Comparison of ENCODE assay signal across 8 mouse cellular contexts in the genomic region with DNA sequence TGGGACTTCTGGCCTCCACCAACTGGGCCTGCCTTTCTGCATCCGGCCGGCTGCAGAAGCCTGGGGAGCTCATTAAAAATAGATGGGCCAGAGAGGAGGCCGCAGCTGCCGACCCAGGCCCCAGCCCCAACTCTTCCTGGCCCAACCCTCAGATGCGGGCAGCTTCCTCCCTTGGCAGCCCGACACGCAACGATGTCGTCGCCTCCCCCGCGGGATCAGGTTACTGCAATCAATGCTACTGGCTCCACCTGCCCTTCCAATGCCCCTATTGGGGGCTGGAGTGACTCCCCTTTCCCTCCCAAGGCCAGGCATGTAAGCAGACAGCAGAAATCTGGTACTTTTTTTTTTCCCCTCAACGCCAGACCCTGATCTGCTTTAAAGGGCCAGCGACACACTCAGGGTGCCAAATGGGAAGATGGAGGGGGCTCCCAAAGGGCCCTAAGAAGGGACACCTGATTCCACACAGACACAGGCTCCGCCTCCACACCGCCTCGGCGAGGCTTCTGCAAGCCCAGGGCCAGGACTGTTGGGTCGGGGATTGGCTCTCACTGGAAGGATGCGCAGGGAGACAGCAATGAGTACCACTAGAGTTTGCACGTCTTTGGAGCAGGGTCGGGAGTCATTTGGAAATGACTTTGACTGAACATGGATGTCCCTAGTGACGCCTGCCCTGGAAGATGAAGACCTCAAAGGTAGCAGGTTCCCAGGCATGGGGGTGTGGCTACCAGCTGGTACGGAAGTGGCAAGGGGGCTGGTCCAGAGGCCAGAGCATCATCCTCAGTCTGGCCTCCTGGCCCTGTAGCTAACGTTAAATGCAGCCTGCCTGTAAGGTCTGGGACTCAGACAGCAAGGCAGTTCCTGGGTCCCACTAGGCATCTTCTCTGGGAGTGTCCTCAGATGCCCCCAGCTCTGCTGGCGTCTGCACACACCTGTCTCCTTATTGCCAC. TPM values are rescaled to one million over a fixed set of nuclear protein-coding genes. Genes with fewer than 3 reads are reported as not detected.
DNase-seq lines count a peak whose midpoint lies in the region; ATAC-seq and TF ChIP-seq lines count a peak whose summit lies in the region.

No protein-coding gene starts in this region.

- TF ChIP-seq EP300 in liver, postnatal 0 days (IDR thresholded peaks at IDR 0.05; ENCODE audit: low read depth), result no peak

- intact Hi-C loops in left cerebral cortex, adult 2 months (cut with DNase I), result no loop called here
- intact Hi-C loops in left cerebral cortex, postnatal 14 days (cut with DNase I), result loop anchor here (5.0 kb wide), 1 partner anchor 40 kb away; a partner anchor contains a TSS

- no peaks in the 10 kb centered on the region for H3K9me3 ChIP-seq in hindbrain, embryonic 11.5 days (ENCODE audit: control insufficient read depth, low read length)
- no peaks in the 10 kb centered on the region for H3K9me3 ChIP-seq in liver, postnatal 0 days (ENCODE audit: low read length)

- no peaks in the 10 kb centered on the region for H3K36me3 ChIP-seq in hindbrain, embryonic 11.5 days (ENCODE audit: control insufficient read depth, insufficient read depth, low read length)
- no peaks in the 10 kb centered on the region for H3K36me3 ChIP-seq in liver, postnatal 0 days (replicated peaks; ENCODE audit: insufficient read depth, low read length)

- H3K9ac ChIP-seq in hindbrain, embryonic 11.5 days (ENCODE audit: low read depth, low read length), result peak overlapping the region; percentile 54
- H3K9ac ChIP-seq in liver, postnatal 0 days (replicated peaks), result peak overlapping the region; percentile 40; the same call in 1 of the 2 replicates

- H3K4me3 ChIP-seq in left cerebral cortex, adult 2 months, result peak overlapping the region; percentile 44
- H3K4me3 ChIP-seq in hindbrain, embryonic 11.5 days (ENCODE audit: low read depth, low read length), result peak overlapping the region; percentile 32
- H3K4me3 ChIP-seq in liver, postnatal 0 days (ENCODE audit: low read depth, low read length), result peak overlapping the region; percentile 21

- WGBS in hindbrain, embryonic 11.5 days, result 4% methylated on average over 26 of the region's 26 CpGs
- WGBS in liver, postnatal 0 days (ENCODE audit: insufficient replicate concordance), result 8% methylated on average over 26 of the region's 26 CpGs

- no peaks in the 10 kb centered on the region for H3K27me3 ChIP-seq in hindbrain, embryonic 11.5 days (ENCODE audit: control insufficient read depth, insufficient read depth, low read length)
- peaks cover 39% of the 10 kb centered on the region for H3K27me3 ChIP-seq in liver, postnatal 0 days (ENCODE audit: insufficient read depth, low read length)

- no peak for DNase-seq in left cerebral cortex, adult 2 months (ENCODE audit: extremely low spot score in 1 of 2, low spot score in 2 of 2)
- no peak for DNase-seq in left cerebral cortex, postnatal 14 days (ENCODE audit: low spot score in 2 of 2)
- peak; percentile 90 for DNase-seq in embryo, embryonic 10.5 days (ENCODE audit: low spot score)
- peak; percentile 72 for DNase-seq in hindbrain, embryonic 11.5 days (ENCODE audit: low spot score)
- peak; percentile 69 for DNase-seq in liver, postnatal 0 days
- DNase-seq in frontal cortex, postnatal 25 days (ENCODE audit: low spot score in 2 of 2), result no peak
- no peak for DNase-seq in right cerebral cortex, adult 2 months (ENCODE audit: low spot score in 2 of 2)

- TF ChIP-seq CTCF in left cerebral cortex, adult 2 months (IDR thresholded peaks at IDR 0.05), result no peak
- TF ChIP-seq CTCF in liver, postnatal 0 days (IDR thresholded peaks at IDR 0.05; ENCODE audit: low read depth), result no peak

- H3K4me2 ChIP-seq in hindbrain, embryonic 11.5 days (replicated peaks; ENCODE audit: low read depth, low read length), result peak overlapping the region; percentile 49
- H3K4me2 ChIP-seq in liver, postnatal 0 days (ENCODE audit: low read depth, low read length), result peak overlapping the region; percentile 57

- peaks cover 41% of the 10 kb centered on the region for H3K4me1 ChIP-seq in hindbrain, embryonic 11.5 days (replicated peaks; ENCODE audit: control insufficient read depth, insufficient read depth, low read length)
- peaks cover 15% of the 10 kb centered on the region; the same call in 1 of the 2 replicates for H3K4me1 ChIP-seq in liver, postnatal 0 days (ENCODE audit: insufficient read depth)

- peak; percentile 9; the same call in 1 of the 2 replicates for ATAC-seq in hindbrain, embryonic 11.5 days (ENCODE audit: low FRiP score)
- peak; percentile 71 for ATAC-seq in liver, postnatal 0 days
- no peak for ATAC-seq in erythroid progenitor cell, adult 5-6 weeks (replicated peaks; ENCODE audit: low FRiP score, poor library complexity, severe bottlenecking)

- peak overlapping the region; percentile 90 for H3K27ac ChIP-seq in left cerebral cortex, adult 2 months
- peak overlapping the region; percentile 95 for H3K27ac ChIP-seq in hindbrain, embryonic 11.5 days (ENCODE audit: low read depth, low read length)
- H3K27ac ChIP-seq in liver, postnatal 0 days (ENCODE audit: low read depth), result 0 out of 2 replicates have a peak overlapping the region, but pooled peaks have one; percentile 5

RNA-seq across cellular contexts. Expression of a gene that starts 8.5 kb away (rescaled TPM):
- total RNA-seq in left cerebral cortex, adult 2 months (2021), result 100 to 1,000 TPM; 340 to 364 TPM
- total RNA-seq in left cerebral cortex, postnatal 14 days (2021), result 100 to 1,000 TPM; 392 to 397 TPM
- polyA plus RNA-seq in hindbrain, embryonic 11.5 days (2014; fragmentation: Nextera tagmentation; extraction: Ambion mirVana), result 33.3 and 39.0 TPM in 2 replicates
- 2.6 and 2.8 TPM in 2 replicates for polyA plus RNA-seq in liver, postnatal 0 days (2015; fragmentation: Nextera tagmentation; extraction: Ambion mirVana)
- total RNA-seq in erythroid progenitor cell, adult 5-6 weeks (2015; ENCODE audit: low replicate concordance), result not detected in 2 replicates
- total RNA-seq in erythroid progenitor cell, adult 5-6 weeks (2017; ENCODE audit: low replicate concordance), result 0.13 TPM in 1 of 2 replicates, not detected in the other

RNA-seq across cellular contexts. Expression of a gene that starts 10.3 kb away (rescaled TPM):
- total RNA-seq in left cerebral cortex, adult 2 months (2021), result 1 to 10 TPM; 5.3 TPM
- 1 to 10 TPM; 2.9 to 4.0 TPM for total RNA-seq in left cerebral cortex, postnatal 14 days (2021)
- polyA plus RNA-seq in hindbrain, embryonic 11.5 days (2014; fragmentation: Nextera tagmentation; extraction: Ambion mirVana), result 2.4 and 3.3 TPM in 2 replicates
- polyA plus RNA-seq in liver, postnatal 0 days (2015; fragmentation: Nextera tagmentation; extraction: Ambion mirVana), result 1.9 and 2.1 TPM in 2 replicates
- 1.3 TPM in 1 of 2 replicates, not detected in the other for total RNA-seq in erythroid progenitor cell, adult 5-6 weeks (2015; ENCODE audit: low replicate concordance)
- not detected in 2 replicates for total RNA-seq in erythroid progenitor cell, adult 5-6 weeks (2017; ENCODE audit: low replicate concordance)

RNA-seq across cellular contexts. Expression of a gene that starts 17.9 kb away (rescaled TPM):
- total RNA-seq in left cerebral cortex, adult 2 months (2021), result 1 to 10 TPM in 1 of 2 experiments, under 1 TPM in 1; 0.72 to 1.0 TPM
- under 1 TPM; 0.42 to 0.77 TPM for total RNA-seq in left cerebral cortex, postnatal 14 days (2021)
- polyA plus RNA-seq in hindbrain, embryonic 11.5 days (2014; fragmentation: Nextera tagmentation; extraction: Ambion mirVana), result 4.0 and 4.7 TPM in 2 replicates
- 2.7 and 3.5 TPM in 2 replicates for polyA plus RNA-seq in liver, postnatal 0 days (2015; fragmentation: Nextera tagmentation; extraction: Ambion mirVana)
- not detected in 2 replicates for total RNA-seq in erythroid progenitor cell, adult 5-6 weeks (2015; ENCODE audit: low replicate concordance)
- not detected in 2 replicates for total RNA-seq in erythroid progenitor cell, adult 5-6 weeks (2017; ENCODE audit: low replicate concordance)

RNA-seq across cellular contexts. Expression of a gene that starts 18.1 kb away (rescaled TPM):
- 10 to 100 TPM; 33.4 to 37.1 TPM for total RNA-seq in left cerebral cortex, adult 2 months (2021)
- 10 to 100 TPM; 36.5 to 41.2 TPM for total RNA-seq in left cerebral cortex, postnatal 14 days (2021)
- polyA plus RNA-seq in hindbrain, embryonic 11.5 days (2014; fragmentation: Nextera tagmentation; extraction: Ambion mirVana), result 18.4 and 20.8 TPM in 2 replicates
- polyA plus RNA-seq in liver, postnatal 0 days (2015; fragmentation: Nextera tagmentation; extraction: Ambion mirVana), result 90.6 and 95.6 TPM in 2 replicates
- total RNA-seq in erythroid progenitor cell, adult 5-6 weeks (2015; ENCODE audit: low replicate concordance), result 13.3 TPM in 1 of 2 replicates, not detected in the other
- total RNA-seq in erythroid progenitor cell, adult 5-6 weeks (2017; ENCODE audit: low replicate concordance), result 3.3 and 4.2 TPM in 2 replicates

RNA-seq across cellular contexts. Expression of a gene that starts 41.3 kb away (rescaled TPM):
- total RNA-seq in left cerebral cortex, adult 2 months (2021), result 100 to 1,000 TPM; 126 to 129 TPM
- 100 to 1,000 TPM; 109 to 116 TPM for total RNA-seq in left cerebral cortex, postnatal 14 days (2021)
- 21.5 and 22.1 TPM in 2 replicates for polyA plus RNA-seq in hindbrain, embryonic 11.5 days (2014; fragmentation: Nextera tagmentation; extraction: Ambion mirVana)
- polyA plus RNA-seq in liver, postnatal 0 days (2015; fragmentation: Nextera tagmentation; extraction: Ambion mirVana), result 9.6 and 11.9 TPM in 2 replicates
- 1.8 and 5.0 TPM in 2 replicates for total RNA-seq in erythroid progenitor cell, adult 5-6 weeks (2015; ENCODE audit: low replicate concordance)
- 1.9 and 2.7 TPM in 2 replicates for total RNA-seq in erythroid progenitor cell, adult 5-6 weeks (2017; ENCODE audit: low replicate concordance)

Comparison
In these comparisons a context has a peak if more than half of its experiments do, and no peak if none do; other contexts are left out.
1. DNase-seq: peak in embryo, embryonic 10.5 days (single experiment), hindbrain, embryonic 11.5 days (single experiment) and liver, postnatal 0 days (single experiment); none in left cerebral cortex, adult 2 months (0 of 2), left cerebral cortex, postnatal 14 days (0 of 2), frontal cortex, postnatal 25 days (0 of 2) and right cerebral cortex, adult 2 months (0 of 2).
2. H3K27ac ChIP-seq: peak in every context shown above with its lines; median percentile 95 in hindbrain, embryonic 11.5 days; 90 in left cerebral cortex, adult 2 months; 5 in liver, postnatal 0 days.
3. RNA of a gene that starts 8.5 kb away (total RNA-seq): 392 to 397 TPM in left cerebral cortex, postnatal 14 days and 340 to 364 TPM in left cerebral cortex, adult 2 months; 0.13 TPM in erythroid progenitor cell, adult 5-6 weeks; every median in the first group is over 100 times any median in the second.
4. Peak in every context shown above with its lines, with median percentiles within 50 percentile points of each other: H3K4me3 ChIP-seq.